Mouse (Mus musculus): ENCODE results near the gene Ywhah. TPM values are rescaled to one million over a fixed set of nuclear protein-coding genes. Genes with fewer than 3 reads are reported as not detected.
"Not testable (repeated sequence)": the region's sequence is repeated elsewhere in the genome, so short reads cannot be mapped to it uniquely, and the experiment has no call there.

Ywhah gene
- total RNA-seq, 2 experiments from 2014 or later = 93.4 to 103 TPM

GRCm38 (mm10) chr5:33009818-33010812 lies 8.5 kb upstream of the Ywhah start:
- intact Hi-C loops (cut with DNase I) = loop anchor here (5.0 kb wide), 1 partner anchor 143 kb away; no protein-coding TSS in a partner anchor
- no peak for DNase-seq (ENCODE audit: low spot score)

GRCm38 (mm10) chr5:33011132-33012106 lies 7.2 kb upstream of the Ywhah start:
- no peak for DNase-seq (ENCODE audit: low spot score)
- intact Hi-C loops (cut with DNase I) = loop anchor here (5.0 kb wide), 1 partner anchor 144 kb away; no protein-coding TSS in a partner anchor

DNA sequence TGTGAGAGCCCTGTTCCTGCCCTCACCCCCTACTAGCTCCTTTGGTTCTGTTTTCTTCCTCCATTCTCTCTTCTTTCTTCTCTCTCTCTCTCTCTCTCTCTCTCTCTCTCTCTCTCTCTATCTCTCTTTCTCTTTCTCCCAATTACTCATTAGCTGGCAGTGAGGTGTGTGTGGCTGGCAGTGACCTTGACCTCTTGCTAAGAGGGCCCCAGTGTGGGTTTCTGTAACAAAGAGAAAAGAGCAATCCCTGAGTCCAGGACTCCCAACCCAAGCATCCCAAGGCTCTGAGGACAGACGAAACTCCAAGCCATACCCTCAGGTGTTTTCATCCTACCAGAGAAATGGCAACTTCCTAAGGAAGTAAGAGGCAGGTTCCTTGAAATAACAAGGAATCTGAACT lies 4.5 kb upstream of the Ywhah start:
- intact Hi-C loops (cut with DNase I) = loop anchor here (5.0 kb wide), 1 partner anchor 147 kb away; no protein-coding TSS in a partner anchor
- no peak for DNase-seq (ENCODE audit: low spot score)

DNA sequence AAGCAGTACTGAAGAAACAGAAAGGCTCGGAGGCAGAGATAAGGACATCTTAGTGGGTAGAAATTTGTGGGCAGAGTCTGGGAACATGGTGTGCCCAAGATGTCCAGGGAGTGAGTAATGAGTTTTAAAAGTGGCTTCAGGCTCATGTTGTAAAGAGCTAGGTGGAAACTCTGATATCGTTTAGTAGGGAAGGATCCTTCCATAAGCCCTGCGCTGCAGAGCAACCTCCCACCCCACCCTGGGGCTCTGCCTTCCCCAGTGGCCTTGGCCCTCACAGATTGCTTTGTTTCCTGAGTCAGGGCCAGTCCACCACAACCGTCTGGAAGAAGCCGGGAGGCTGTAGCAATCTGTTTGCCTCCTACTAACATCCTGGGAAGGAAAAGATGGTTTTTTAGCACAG lies 3.0 kb upstream of the Ywhah start:
- intact Hi-C loops (cut with DNase I) = no loop called here
- DNase-seq (ENCODE audit: low spot score) = no peak

DNA sequence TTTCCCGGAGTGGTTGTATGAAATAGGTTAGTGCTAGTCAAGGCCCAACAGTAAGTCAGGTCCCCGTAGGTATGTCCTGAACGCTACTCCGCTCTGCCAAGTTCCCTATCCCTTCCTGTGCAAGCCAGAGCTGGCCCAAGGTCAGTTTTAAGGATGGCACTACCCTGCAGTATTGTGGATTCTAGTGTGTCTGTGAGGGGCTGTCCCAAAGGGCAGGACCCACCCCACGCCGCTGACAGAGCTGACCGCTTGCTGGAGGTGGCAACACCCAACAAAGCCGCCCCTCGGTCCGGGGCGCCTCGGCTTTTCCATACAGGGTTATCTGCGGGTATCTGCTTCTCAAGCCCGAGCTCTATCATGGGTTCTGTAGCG lies 441 bp upstream of the Ywhah start:
- DNase-seq (ENCODE audit: low spot score) = no peak
- intact Hi-C loops (cut with DNase I) = no loop called here

DNA sequence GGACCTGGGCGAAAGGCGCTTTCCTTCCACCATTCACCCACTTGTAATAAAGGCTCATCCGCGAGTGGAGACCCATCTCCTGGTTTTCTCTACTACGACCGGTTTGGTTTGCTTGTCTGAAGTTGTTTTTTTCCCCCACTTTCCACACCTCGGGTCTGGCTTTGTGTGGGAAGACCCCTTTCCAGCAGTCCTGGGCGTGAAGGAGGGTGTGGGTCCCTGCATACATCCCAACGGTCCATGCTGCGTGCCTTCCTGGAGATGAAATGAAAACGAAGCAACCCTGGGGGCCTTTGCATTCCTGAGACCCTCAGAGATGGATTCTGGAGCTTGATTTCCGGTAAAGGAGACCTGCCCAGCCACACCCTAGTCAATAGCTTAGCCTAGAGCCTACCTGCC lies 808 bp downstream of the Ywhah start:
- intact Hi-C loops (cut with DNase I) = no loop called here
- no peak for DNase-seq (ENCODE audit: low spot score)

GRCm38 (mm10) chr5:33021622-33022021 lies 3.0 kb downstream of the Ywhah start:
- intact Hi-C loops (cut with DNase I) = no loop called here
- no peak for DNase-seq (ENCODE audit: low spot score)

DNA sequence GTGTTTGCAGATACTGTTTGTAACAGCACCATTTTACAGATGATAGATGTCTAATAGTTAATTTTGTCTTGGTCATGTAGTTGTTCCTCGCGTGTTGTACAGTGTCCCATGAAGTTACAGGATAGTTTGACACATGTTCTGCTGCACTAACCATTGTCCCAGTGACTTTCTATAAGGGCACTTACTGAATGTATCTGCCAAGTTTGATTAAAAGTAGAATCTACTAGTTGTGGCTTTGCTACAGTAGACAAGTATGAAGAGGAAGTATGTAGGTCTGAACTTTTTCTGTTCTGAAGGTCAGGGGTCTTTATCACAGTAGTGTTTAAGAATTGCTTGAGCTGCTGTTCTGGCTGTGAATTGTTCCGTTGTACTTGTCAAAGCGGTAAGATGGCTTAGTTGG lies 4.7 kb downstream of the Ywhah start:
- no peak for DNase-seq (ENCODE audit: low spot score)
- intact Hi-C loops (cut with DNase I) = no loop called here

GRCm38 (mm10) chr5:33024474-33024873 lies 5.9 kb downstream of the Ywhah start:
- intact Hi-C loops (cut with DNase I) = no loop called here
- DNase-seq (ENCODE audit: low spot score) = no peak

- no peak for DNase-seq (ENCODE audit: low spot score)
- intact Hi-C loops (cut with DNase I) = no loop called here
Observed at GRCm38 (mm10) chr5:33028656-33029055, 10.0 kb downstream of the Ywhah start.

DNA sequence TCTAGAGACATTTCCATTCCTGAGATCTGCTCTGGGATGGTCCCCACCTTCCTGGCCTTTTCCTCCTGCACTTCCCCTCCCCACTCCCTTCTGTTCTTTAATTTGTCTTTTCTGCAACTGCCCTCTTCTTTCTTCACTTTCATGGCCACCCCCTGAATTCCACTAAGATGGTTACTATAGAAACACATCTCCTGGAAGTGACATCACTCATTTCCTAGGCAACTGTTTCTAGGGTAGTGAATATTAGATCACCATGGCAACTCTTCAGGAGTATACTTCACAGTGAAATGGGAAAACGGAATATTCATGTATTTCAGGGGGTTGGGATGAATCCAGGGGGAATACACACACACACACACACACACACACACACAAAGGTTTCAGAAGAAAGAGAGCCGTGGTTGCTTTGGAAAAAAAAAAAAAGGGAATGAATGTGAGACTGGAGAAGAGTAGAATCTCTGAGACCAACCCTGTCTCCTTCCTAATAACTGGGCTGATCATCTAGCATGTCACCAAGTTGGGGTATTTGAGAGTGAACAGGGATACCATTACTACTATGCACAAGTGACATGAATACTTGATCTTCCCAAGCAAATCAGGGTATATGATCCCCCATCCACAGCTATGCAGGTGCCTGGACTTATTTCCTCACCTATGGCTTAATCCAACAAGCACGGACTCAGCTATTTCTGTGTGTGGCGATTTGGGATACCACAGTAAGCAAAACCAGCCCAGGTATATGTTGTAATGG lies 12.0 kb downstream of the Ywhah start:
- no peak for DNase-seq (ENCODE audit: low spot score)
- intact Hi-C loops (cut with DNase I) = loop anchor here (5.0 kb wide), 3 partner anchors 53 to 318 kb away; no protein-coding TSS in a partner anchor

DNA sequence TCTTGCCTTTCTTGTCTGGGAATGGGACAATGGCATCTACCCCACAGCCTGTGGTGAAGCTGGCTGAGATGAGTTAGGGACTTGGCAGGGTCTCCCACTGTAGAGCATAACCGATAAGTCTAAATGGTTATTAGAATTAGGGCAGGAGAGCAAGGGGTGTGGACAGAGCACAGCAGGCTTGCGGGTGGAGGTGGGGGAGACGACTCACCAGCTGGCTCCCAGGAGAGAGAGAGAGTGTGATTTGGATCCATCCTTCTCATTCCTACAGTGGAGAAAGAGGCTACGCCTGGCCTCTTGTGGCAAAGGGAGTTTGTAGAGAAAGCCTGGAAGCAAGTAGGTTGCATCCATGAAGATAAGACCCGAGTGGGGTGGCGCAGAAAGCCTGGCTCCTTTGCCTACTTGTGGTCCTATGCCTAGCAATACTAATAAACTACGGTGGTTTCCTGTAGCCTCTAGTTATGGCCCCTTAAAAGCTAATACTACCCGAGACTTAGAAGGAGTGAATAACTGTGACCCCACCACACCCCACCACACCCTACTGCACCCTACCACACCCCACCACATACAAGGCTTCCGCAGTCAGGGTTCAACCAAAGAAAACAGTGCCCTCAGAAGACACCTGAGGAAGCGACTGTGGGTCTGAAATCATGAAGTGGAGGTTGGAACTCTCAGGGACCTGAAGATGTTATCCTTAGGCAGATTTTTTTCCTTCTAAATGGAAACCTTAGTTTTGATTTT lies 13.6 kb downstream of the Ywhah start:
- intact Hi-C loops (cut with DNase I) = loop anchor here (1.0 to 5.0 kb wide), 4 partner anchors 55 to 320 kb away; no protein-coding TSS in a partner anchor
- DNase-seq (ENCODE audit: low spot score) = no peak

GRCm38 (mm10) chr5:33033121-33033520 lies 14.5 kb downstream of the Ywhah start:
- DNase-seq (ENCODE audit: low spot score) = peak; percentile 47

DNA sequence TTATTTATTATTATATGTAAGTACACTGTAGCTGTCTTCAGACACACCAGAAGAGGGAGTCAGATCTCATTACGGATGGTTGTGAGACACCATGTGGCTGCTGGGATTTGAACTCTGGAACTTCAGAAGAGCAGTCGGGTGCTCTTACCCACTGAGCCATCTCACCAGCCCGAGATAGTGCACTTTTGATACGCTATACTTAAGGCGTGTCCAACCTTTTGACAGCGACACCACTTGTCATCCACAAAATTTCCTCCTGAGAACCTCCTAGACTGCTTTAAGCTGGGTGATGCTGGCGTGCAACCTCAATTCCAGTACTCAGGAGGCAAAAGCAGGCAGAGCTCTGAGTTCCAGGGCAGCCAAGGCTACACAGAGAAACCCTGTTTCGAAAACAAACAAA lies 15.0 kb downstream of the Ywhah start:
- intact Hi-C loops (cut with DNase I) = loop anchor here (2.0 to 5.0 kb wide), 4 partner anchors 43 to 321 kb away; no protein-coding TSS in a partner anchor
- DNase-seq (ENCODE audit: low spot score) = not testable (repeated sequence)

More at GRCm38 (mm10) chr5:33033121-33033520, 14.5 kb downstream of the Ywhah start:
- intact Hi-C loops (cut with DNase I) = loop anchor here (5.0 kb wide), 3 partner anchors 56 to 321 kb away; no protein-coding TSS in a partner anchor

GRCm38 (mm10) chr5:33034100-33034499 lies 15.5 kb downstream of the Ywhah start:
- intact Hi-C loops (cut with DNase I) = loop anchor here (2.0 to 5.0 kb wide), 4 partner anchors 43 to 322 kb away; no protein-coding TSS in a partner anchor

GRCm38 (mm10) chr5:33034916-33035315 lies 16.3 kb downstream of the Ywhah start:
- DNase-seq (ENCODE audit: low spot score) = no peak
- intact Hi-C loops (cut with DNase I) = loop anchor here (2.0 to 5.0 kb wide), 4 partner anchors 44 to 323 kb away; no protein-coding TSS in a partner anchor

More at GRCm38 (mm10) chr5:33034100-33034499, 15.5 kb downstream of the Ywhah start:
- no peak for DNase-seq (ENCODE audit: low spot score)

GRCm38 (mm10) chr5:33038656-33039509 lies 20.3 kb downstream of the Ywhah start:
- DNase-seq (ENCODE audit: low spot score) = no peak
- intact Hi-C loops (cut with DNase I) = no loop called here

Data from heart, postnatal 25 days (tissue).